ENCODE assay signal across 8 mouse cellular contexts in the genomic region with DNA sequence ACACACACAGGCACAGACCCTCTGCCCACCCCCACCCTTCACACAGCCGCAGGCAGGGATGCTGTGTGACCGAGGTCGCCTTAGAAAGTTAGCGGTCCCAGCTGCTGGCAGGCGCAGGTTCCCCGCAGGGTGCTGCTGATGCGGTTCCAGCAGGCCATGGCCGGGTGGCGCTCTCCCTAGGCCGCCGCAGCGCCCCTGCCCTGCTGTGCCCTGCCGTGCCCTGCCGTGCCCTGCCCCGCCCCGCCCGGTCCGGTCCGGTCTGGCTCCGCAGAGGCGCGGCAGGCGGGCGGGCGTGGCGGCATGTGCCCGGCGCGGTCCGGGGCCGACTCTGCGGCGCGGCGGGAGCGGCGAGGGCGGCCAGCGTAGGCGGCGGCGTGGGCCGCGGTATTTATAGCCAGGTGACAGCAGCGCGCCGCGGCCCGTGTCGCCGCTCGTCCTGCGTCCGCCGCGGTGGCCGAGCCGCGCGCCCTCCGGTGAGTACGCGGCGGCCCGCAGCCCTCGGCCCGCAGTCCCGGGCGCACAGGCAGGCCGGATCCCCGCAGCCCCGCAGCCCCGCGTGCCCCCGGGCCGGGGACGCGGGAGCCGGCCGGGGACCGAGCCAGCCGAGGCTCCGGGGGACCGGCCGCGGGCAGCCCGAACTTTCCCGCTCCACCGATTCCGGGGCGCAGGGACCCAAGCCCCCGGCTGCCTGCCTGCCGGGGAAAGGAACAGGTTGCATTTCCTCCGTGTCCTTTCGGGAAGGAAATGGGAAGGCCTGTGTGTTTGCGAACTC. TPM values are rescaled to one million over a fixed set of nuclear protein-coding genes. Genes with fewer than 3 reads are reported as not detected.
DNase-seq lines count a peak whose midpoint lies in the region; ATAC-seq lines count a peak whose summit lies in the region.

A gene (plus strand): TSS at position 403 of the 772 bp plus-strand sequence.

- H3K9me3 ChIP-seq in embryonic facial prominence, embryonic 13.5 days: no peaks in the 10 kb centered on the region
- H3K9me3 ChIP-seq in heart, embryonic 12.5 days (replicated peaks): no peaks in the 10 kb centered on the region; the same call in 1 of the 2 replicates
- no peaks in the 10 kb centered on the region for H3K9me3 ChIP-seq in kidney, embryonic 15.5 days (replicated peaks)
- no peaks in the 10 kb centered on the region for H3K9me3 ChIP-seq in lung, embryonic 16.5 days (ENCODE audit: control insufficient read depth, low read length)

- peak within 1 kb of the TSS; percentile 82 for H3K9ac ChIP-seq in embryonic facial prominence, embryonic 13.5 days
- peak within 1 kb of the TSS; percentile 83 for H3K9ac ChIP-seq in heart, embryonic 12.5 days
- H3K9ac ChIP-seq in kidney, embryonic 15.5 days: peak within 1 kb of the TSS; percentile 62
- H3K9ac ChIP-seq in lung, embryonic 16.5 days (ENCODE audit: low read length): peak within 1 kb of the TSS; percentile 69

- H3K27ac ChIP-seq in embryonic facial prominence, embryonic 13.5 days: no peak within 1 kb of the TSS
- H3K27ac ChIP-seq in heart, embryonic 12.5 days (ENCODE audit: poor library complexity, severe bottlenecking): no peak within 1 kb of the TSS
- H3K27ac ChIP-seq in kidney, embryonic 15.5 days: no peak within 1 kb of the TSS
- H3K27ac ChIP-seq in lung, embryonic 16.5 days (ENCODE audit: low read length): no peak within 1 kb of the TSS

- DNase-seq in B cell, adult 2 months: peak; percentile 2 to 4
- peak; percentile 75 for DNase-seq in adrenal gland, adult 2 months
- peak; percentile 21 for DNase-seq in retina, postnatal 7 days (ENCODE audit: low read depth, low spot score)
- DNase-seq in MN1 (ENCODE audit: low spot score): no peak

- ATAC-seq in embryonic facial prominence, embryonic 13.5 days (ENCODE audit: insufficient number of reproducible peaks, insufficient read depth, low FRiP score, low TSS enrichment, low read depth): peak; percentile 61; the same call in 1 of the 2 replicates
- peak; percentile 75 for ATAC-seq in heart, embryonic 12.5 days (ENCODE audit: insufficient number of reproducible peaks, low FRiP score)
- ATAC-seq in kidney, embryonic 15.5 days (replicated peaks; ENCODE audit: low FRiP score): peak; percentile 89
- peak; percentile 79 for ATAC-seq in lung, embryonic 16.5 days (ENCODE audit: low read depth)

- H3K27me3 ChIP-seq in embryonic facial prominence, embryonic 13.5 days: peaks cover 35% of the 10 kb centered on the region
- H3K27me3 ChIP-seq in heart, embryonic 12.5 days (replicated peaks): peaks cover 43% of the 10 kb centered on the region
- peaks cover 20% of the 10 kb centered on the region for H3K27me3 ChIP-seq in kidney, embryonic 15.5 days
- peaks cover 18% of the 10 kb centered on the region for H3K27me3 ChIP-seq in lung, embryonic 16.5 days (ENCODE audit: control insufficient read depth, insufficient read depth, low read depth, low read length)

- WGBS in embryonic facial prominence, embryonic 13.5 days: 1% methylated on average over 57 of the region's 96 CpGs
- WGBS in heart, embryonic 12.5 days: 2% methylated on average over 76 of the region's 96 CpGs
- WGBS in kidney, embryonic 15.5 days: 1% methylated on average over 81 of the region's 96 CpGs
- WGBS in lung, embryonic 16.5 days: under 1% methylated on average over 64 of the region's 96 CpGs

- H3K4me2 ChIP-seq in embryonic facial prominence, embryonic 13.5 days: peak within 1 kb of the TSS; percentile 98
- peak within 1 kb of the TSS; percentile 94 for H3K4me2 ChIP-seq in heart, embryonic 12.5 days
- H3K4me2 ChIP-seq in kidney, embryonic 15.5 days: peak within 1 kb of the TSS; percentile 99
- H3K4me2 ChIP-seq in lung, embryonic 16.5 days (ENCODE audit: low read depth, low read length): peak within 1 kb of the TSS; percentile 98

- H3K4me3 ChIP-seq in embryonic facial prominence, embryonic 13.5 days: peak within 1 kb of the TSS; percentile 66
- peak within 1 kb of the TSS; percentile 73 for H3K4me3 ChIP-seq in heart, embryonic 12.5 days
- peak within 1 kb of the TSS; percentile 65 for H3K4me3 ChIP-seq in kidney, embryonic 15.5 days (replicated peaks)
- peak within 1 kb of the TSS; percentile 60 for H3K4me3 ChIP-seq in lung, embryonic 16.5 days (ENCODE audit: low read length)

- no peaks in the 10 kb centered on the region for H3K4me1 ChIP-seq in embryonic facial prominence, embryonic 13.5 days
- H3K4me1 ChIP-seq in heart, embryonic 12.5 days (replicated peaks): no peaks in the 10 kb centered on the region
- peaks cover 7% of the 10 kb centered on the region for H3K4me1 ChIP-seq in kidney, embryonic 15.5 days
- H3K4me1 ChIP-seq in lung, embryonic 16.5 days (replicated peaks; ENCODE audit: control insufficient read depth, insufficient read depth, low read length): 0 out of 2 replicates have a peak, but pooled peaks cover 3% of the 10 kb centered on the region

- H3K36me3 ChIP-seq in embryonic facial prominence, embryonic 13.5 days: no peaks in the 10 kb centered on the region
- H3K36me3 ChIP-seq in heart, embryonic 12.5 days: no peaks in the 10 kb centered on the region
- H3K36me3 ChIP-seq in kidney, embryonic 15.5 days: no peaks in the 10 kb centered on the region
- H3K36me3 ChIP-seq in lung, embryonic 16.5 days (ENCODE audit: control insufficient read depth, insufficient read depth, low read length): no peaks in the 10 kb centered on the region

RNA-seq across cellular contexts. Expression of the gene that starts here (rescaled TPM):
- total RNA-seq in adrenal gland, adult 2 months (2021): 1 to 10 TPM; 2.5 to 7.1 TPM
- 0.26 and 0.30 TPM in 2 replicates for polyA plus RNA-seq in adrenal gland, adult 2 months (2012; rRNA removed)
- polyA plus RNA-seq in embryonic facial prominence, embryonic 13.5 days (2015; fragmentation: Nextera tagmentation; extraction: Ambion mirVana): 4.9 and 5.0 TPM in 2 replicates
- 1.1 and 1.7 TPM in 2 replicates for polyA plus RNA-seq in heart, embryonic 12.5 days (2016; fragmentation: Nextera tagmentation; extraction: Ambion mirVana)
- 8.7 and 8.8 TPM in 2 replicates for polyA plus RNA-seq in kidney, embryonic 15.5 days (2015; fragmentation: Nextera tagmentation; extraction: Ambion mirVana)
- polyA plus RNA-seq in lung, embryonic 16.5 days (2015; fragmentation: Nextera tagmentation; extraction: Ambion mirVana): 2.7 and 4.5 TPM in 2 replicates
